15 mouse cellular contexts compared by ENCODE assay signal in genomic region chr2:134844391-134845238, GRCm38 (mm10). TPM values are rescaled to one million over a fixed set of nuclear protein-coding genes. Genes with fewer than 3 reads are reported as not detected.
DNase-seq lines count a peak whose midpoint lies in the region; ATAC-seq and TF ChIP-seq lines count a peak whose summit lies in the region.
"Had no signal": no experiment of that assay in that cellular context is flagged by ENCODE, and none has a peak within 500 bp of the region (broad histone marks: within the 10 kb centered on the region; RNA-seq: fewer than 3 reads in every experiment).

No protein-coding gene starts in this region.

- H3K36me3 ChIP-seq in G1E (replicated peaks) = no peaks in the 10 kb centered on the region
- H3K36me3 ChIP-seq in limb, embryonic 10.5 days = no peaks in the 10 kb centered on the region
- H3K36me3 ChIP-seq: forebrain, embryonic 12.5 days; hindbrain, embryonic 13.5 days; limb, embryonic 12.5 days; midbrain, embryonic 12.5 days had no signal

- no peak for TF ChIP-seq CTCF in G1E (IDR thresholded peaks at IDR 0.05; ENCODE audit: low read depth, low read length)

- peak; percentile 55 for DNase-seq in heart, adult 11 months
- no peak for DNase-seq in heart, postnatal 25 days (ENCODE audit: low spot score)
- no peak for DNase-seq in G1E (ENCODE audit: low spot score)
- DNase-seq in kidney, postnatal 14 days = peak; percentile 20
- no peak for DNase-seq in ovary, postnatal 36 days (ENCODE audit: low spot score)
- no peak for DNase-seq in limb, embryonic 10.5 days (ENCODE audit: low spot score)
- no peak for DNase-seq in spleen, postnatal 10 days (ENCODE audit: low spot score in 2 of 2)
- DNase-seq: adrenal gland, postnatal 10 days; cerebellum, adult 9-10 months; lung, postnatal 10 days had no signal

- H3K4me1 ChIP-seq in G1E (ENCODE audit: insufficient read depth, low read depth, low read length) = peaks cover 44% of the 10 kb centered on the region
- 0 out of 2 replicates have a peak, but pooled peaks cover 3% of the 10 kb centered on the region for H3K4me1 ChIP-seq in limb, embryonic 10.5 days
- H3K4me1 ChIP-seq: forebrain, embryonic 12.5 days; limb, embryonic 12.5 days; midbrain, embryonic 12.5 days had no signal

- WGBS in limb, embryonic 10.5 days = 86% methylated on average over 6 of the region's 6 CpGs

- no peaks in the 10 kb centered on the region for H3K27me3 ChIP-seq in G1E (ENCODE audit: insufficient read depth, low read length)
- H3K27me3 ChIP-seq in limb, embryonic 10.5 days (ENCODE audit: low read depth, poor library complexity, severe bottlenecking) = no peaks in the 10 kb centered on the region
- H3K27me3 ChIP-seq: forebrain, embryonic 12.5 days; hindbrain, embryonic 13.5 days; limb, embryonic 12.5 days; midbrain, embryonic 12.5 days had no signal

- H3K9me3 ChIP-seq in G1E (replicated peaks) = no peaks in the 10 kb centered on the region
- no peaks in the 10 kb centered on the region for H3K9me3 ChIP-seq in limb, embryonic 10.5 days (replicated peaks)
- H3K9me3 ChIP-seq: forebrain, embryonic 12.5 days; hindbrain, embryonic 13.5 days; limb, embryonic 12.5 days; midbrain, embryonic 12.5 days had no signal

- intact Hi-C loops in heart, postnatal 25 days (cut with DNase I) = no loop called here

- H3K4me3 ChIP-seq in G1E (ENCODE audit: low read depth, low read length) = no peak overlapping the region
- no peak overlapping the region for H3K4me3 ChIP-seq in limb, embryonic 10.5 days
- H3K4me3 ChIP-seq: forebrain, embryonic 12.5 days; hindbrain, embryonic 13.5 days; limb, embryonic 12.5 days; midbrain, embryonic 12.5 days had no signal

- peak; percentile 76 for ATAC-seq in G1E (ENCODE audit: extremely low read depth, insufficient number of reproducible peaks, low FRiP score, poor library complexity, severe bottlenecking)
- ATAC-seq in megakaryocyte progenitor cell, adult 5-6 weeks (replicated peaks; ENCODE audit: poor library complexity) = peak; percentile 52

- no peak overlapping the region for H3K27ac ChIP-seq in limb, embryonic 10.5 days
- H3K27ac ChIP-seq: forebrain, embryonic 12.5 days; hindbrain, embryonic 13.5 days; limb, embryonic 12.5 days; midbrain, embryonic 12.5 days had no signal

RNA-seq across cellular contexts. Expression of gene Plcb1, which starts 58.7 kb away (rescaled TPM):
- total RNA-seq in heart, postnatal 25 days (2021) = 1 to 10 TPM; 3.7 to 4.4 TPM
- not detected in 2 replicates for total RNA-seq in G1E (2014; fragmentation: Nextera tagmentation)
- 0.16 and 0.41 TPM in 2 replicates for total RNA-seq in G1E (2017)
- not detected in 2 replicates for polyA plus RNA-seq in G1E (2012)
- total RNA-seq in megakaryocyte progenitor cell, adult 5-6 weeks (2015) = 4.9 and 6.5 TPM in 2 replicates
- 3.3 and 5.2 TPM in 2 replicates for total RNA-seq in megakaryocyte progenitor cell, adult 5-6 weeks (2017)
- 9.7 and 12.2 TPM in 2 replicates for polyA plus RNA-seq in limb, embryonic 10.5 days (2016; fragmentation: Nextera tagmentation; extraction: Ambion mirVana)

Comparison
In these comparisons a context has a peak if more than half of its experiments do, and no peak if none do; other contexts are left out.
1. DNase-seq: peak in heart, adult 11 months (single experiment) and kidney, postnatal 14 days (single experiment); none in heart, postnatal 25 days (single experiment), G1E (single experiment), ovary, postnatal 36 days (single experiment), limb, embryonic 10.5 days (single experiment) and spleen, postnatal 10 days (0 of 2).